Mouse (Mus musculus) forebrain, embryonic 13.5 days (tissue): ENCODE measurements around the gene Lep. TPM values are rescaled to one million over a fixed set of nuclear protein-coding genes. Genes with fewer than 3 reads are reported as not detected.

Source experiments
- ATAC-seq: fragments of 200-750 bp; cut with Nextera tagmentation; 2 replicates; pipeline ENCODE4 v1.8.0; 2017
- H3K27ac ChIP-seq: fragments of 300-500 bp; sonication (generic); 2 replicates; pipeline ENCODE4 v1.5.1; 2015; ENCODE audit warnings: inconsistent platforms, mild to moderate bottlenecking, moderate library complexity
- H3K27me3 ChIP-seq: fragments of 300-500 bp; sonication (generic); 2 replicates; pipeline ENCODE4 v1.6.1; 2015; ENCODE audit warnings: mild to moderate bottlenecking, inconsistent platforms
- H3K36me3 ChIP-seq: fragments of 300-500 bp; sonication (generic); 2 replicates; pipeline ENCODE4 v1.6.1; 2015; ENCODE audit warnings: mild to moderate bottlenecking, inconsistent platforms; ENCODE audit not compliant: poor library complexity, severe bottlenecking
- H3K4me1 ChIP-seq: fragments of 300-500 bp; sonication (generic); 2 replicates; pipeline ENCODE4 v1.6.1; 2015; ENCODE audit warnings: inconsistent platforms
- H3K4me2 ChIP-seq: fragments of 300-500 bp; sonication (generic); 2 replicates; pipeline ENCODE4 v1.6.1; 2015; ENCODE audit warnings: inconsistent platforms, mild to moderate bottlenecking, moderate library complexity
- H3K4me3 ChIP-seq: fragments of 300-500 bp; sonication (generic); 2 replicates; pipeline ENCODE4 v1.5.1; 2015; ENCODE audit warnings: mild to moderate bottlenecking, inconsistent platforms
- H3K9ac ChIP-seq: fragments of 300-500 bp; sonication (generic); 2 replicates; pipeline ENCODE4 v1.6.1; 2015; ENCODE audit warnings: mild to moderate bottlenecking, inconsistent platforms
- H3K9me3 ChIP-seq: fragments of 300-500 bp; sonication (generic); replicated peaks from 2 replicates; pipeline ENCODE4 v1.6.1; 2016; ENCODE audit warnings: inconsistent platforms
- WGBS: fragments of 180-500 bp; shearing (Covaris S2); methylation state at CpG from one replicate; pipeline ENCODE4 v1.1.7; 2015; 5-methylcytosine and 5-hydroxymethylcytosine counted together
- polyA plus RNA-seq: library from polyadenylated mRNA; unstranded; fragments of >200 nt; fragmentation: Nextera tagmentation; extraction: Ambion mirVana; gene quantifications from 2 replicates; pipeline ENCODE4 v1.2.1, GENCODE M21; 2015

The Lep gene
- polyA plus RNA-seq: not detected in 2 replicates

- Histone ChIP-seq H3K9me3 (no peaks in the 10 kb centered on the region), H3K27ac (no peak within 1 kb of the TSS), H3K4me2 (no peak within 1 kb of the TSS), H3K4me3 (no peak within 1 kb of the TSS), H3K9ac (no peak within 1 kb of the TSS), H3K4me1 (no peaks in the 10 kb centered on the region), H3K36me3 (no peaks in the 10 kb centered on the region), H3K27me3 (no peaks in the 10 kb centered on the region)
- no peak for ATAC-seq
- WGBS: 75% methylated on average over 28 of the region's 28 CpGs
Measured at GRCm38 (mm10) chr6:29059846-29060685, at the start of gene Lep. Gene Lep, plus strand, starts transcription at chr6:29060220.

- ATAC-seq: no peak
- Histone ChIP-seq H3K9ac (no peak overlapping the region), H3K9me3 (no peaks in the 10 kb centered on the region), H3K27me3 (no peaks in the 10 kb centered on the region), H3K4me1 (peaks cover 4% of the 10 kb centered on the region), H3K4me2 (no peak overlapping the region), H3K27ac (no peak overlapping the region), H3K36me3 (no peaks in the 10 kb centered on the region), H3K4me3 (no peak overlapping the region)
- WGBS: 90% methylated on average over 5 of the region's 5 CpGs
Measured at GRCm38 (mm10) chr6:29011651-29012050, 48.4 kb upstream of the Lep start.

GRCm38 (mm10) chr6:29013216-29013615 lies 46.8 kb upstream of the Lep start:
- Histone ChIP-seq H3K9me3 (no peaks in the 10 kb centered on the region), H3K36me3 (no peaks in the 10 kb centered on the region), H3K27me3 (peaks cover 5% of the 10 kb centered on the region; the same call in 1 of the 2 replicates), H3K4me1 (peaks cover 14% of the 10 kb centered on the region), H3K9ac (no peak overlapping the region), H3K27ac (no peak overlapping the region), H3K4me3 (no peak overlapping the region), H3K4me2 (no peak overlapping the region)
- no peak for ATAC-seq
- WGBS: 94% methylated on average over 6 of the region's 6 CpGs

- peaks cover 23% of the 10 kb centered on the region; the same call in 1 of the 2 replicates for H3K27me3 ChIP-seq
- no peak overlapping the region for H3K27ac ChIP-seq
- H3K4me2 ChIP-seq: peak overlapping the region; percentile 64
- peak overlapping the region; percentile 50; the same call in 1 of the 2 replicates for H3K9ac ChIP-seq
- peak; percentile 72 for ATAC-seq
- H3K4me3 ChIP-seq: peak overlapping the region; percentile 33
- H3K4me1 ChIP-seq: peaks cover 14% of the 10 kb centered on the region
- WGBS: 0% methylated on average over 16 of the region's 16 CpGs
- H3K36me3 ChIP-seq: no peaks in the 10 kb centered on the region
- H3K9me3 ChIP-seq: no peaks in the 10 kb centered on the region
Measured at GRCm38 (mm10) chr6:29016891-29017412, 43.1 kb upstream of the Lep start.

- H3K4me3 ChIP-seq: no peak overlapping the region
- H3K4me1 ChIP-seq: peaks cover 22% of the 10 kb centered on the region
- H3K27me3 ChIP-seq: peaks cover 35% of the 10 kb centered on the region
- no peak overlapping the region for H3K27ac ChIP-seq
- H3K4me2 ChIP-seq: no peak overlapping the region
- no peaks in the 10 kb centered on the region for H3K9me3 ChIP-seq
- no peaks in the 10 kb centered on the region for H3K36me3 ChIP-seq
- ATAC-seq: no peak
- H3K9ac ChIP-seq: no peak overlapping the region
- 60% methylated on average over 18 of the region's 18 CpGs for WGBS
Measured at GRCm38 (mm10) chr6:29019756-29020720, 40.0 kb upstream of the Lep start.

GRCm38 (mm10) chr6:29020937-29021336 lies 39.1 kb upstream of the Lep start:
- H3K9ac ChIP-seq: no peak overlapping the region
- H3K9me3 ChIP-seq: no peaks in the 10 kb centered on the region
- WGBS: 85% methylated on average over 5 of the region's 5 CpGs
- H3K4me2 ChIP-seq: no peak overlapping the region
- peaks cover 44% of the 10 kb centered on the region for H3K27me3 ChIP-seq
- H3K4me3 ChIP-seq: no peak overlapping the region
- no peak overlapping the region for H3K27ac ChIP-seq
- H3K4me1 ChIP-seq: peaks cover 22% of the 10 kb centered on the region
- no peaks in the 10 kb centered on the region for H3K36me3 ChIP-seq
- ATAC-seq: no peak

- ATAC-seq: no peak
- no peaks in the 10 kb centered on the region for H3K36me3 ChIP-seq
- H3K4me3 ChIP-seq: no peak overlapping the region
- H3K27me3 ChIP-seq: peaks cover 44% of the 10 kb centered on the region
- WGBS: 59% methylated on average over 6 of the region's 6 CpGs
- H3K4me1 ChIP-seq: peaks cover 19% of the 10 kb centered on the region
- no peak overlapping the region for H3K27ac ChIP-seq
- H3K9me3 ChIP-seq: no peaks in the 10 kb centered on the region
- H3K4me2 ChIP-seq: no peak overlapping the region
- no peak overlapping the region for H3K9ac ChIP-seq
Measured at GRCm38 (mm10) chr6:29021501-29021900, 38.5 kb upstream of the Lep start.

- H3K27ac ChIP-seq: no peak overlapping the region
- H3K9me3 ChIP-seq: no peaks in the 10 kb centered on the region
- no peaks in the 10 kb centered on the region for H3K36me3 ChIP-seq
- no peak overlapping the region for H3K9ac ChIP-seq
- H3K4me2 ChIP-seq: no peak overlapping the region
- H3K4me1 ChIP-seq: peaks cover 13% of the 10 kb centered on the region
- peaks cover 44% of the 10 kb centered on the region for H3K27me3 ChIP-seq
- no peak for ATAC-seq
- 84% methylated on average over 5 of the region's 5 CpGs for WGBS
- H3K4me3 ChIP-seq: no peak overlapping the region
Measured at GRCm38 (mm10) chr6:29022115-29022514, 37.9 kb upstream of the Lep start.

- WGBS: 34% methylated on average over 18 of the region's 18 CpGs
- Histone ChIP-seq H3K36me3 (no peaks in the 10 kb centered on the region), H3K27me3 (peaks cover 38% of the 10 kb centered on the region), H3K4me1 (peaks cover 8% of the 10 kb centered on the region; the same call in 1 of the 2 replicates), H3K9me3 (no peaks in the 10 kb centered on the region), H3K4me2 (peak overlapping the region; percentile 43; the same call in 1 of the 2 replicates), H3K27ac (no peak overlapping the region), H3K4me3 (no peak overlapping the region), H3K9ac (no peak overlapping the region)
- ATAC-seq: peak; percentile 52
Measured at GRCm38 (mm10) chr6:29023206-29023967, 36.6 kb upstream of the Lep start.

GRCm38 (mm10) chr6:29024000-29024417 lies 36.0 kb upstream of the Lep start:
- Histone ChIP-seq H3K4me2 (peak overlapping the region; percentile 43), H3K27ac (no peak overlapping the region), H3K4me3 (no peak overlapping the region), H3K9ac (no peak overlapping the region), H3K36me3 (no peaks in the 10 kb centered on the region), H3K4me1 (peaks cover 8% of the 10 kb centered on the region; the same call in 1 of the 2 replicates), H3K9me3 (no peaks in the 10 kb centered on the region), H3K27me3 (peaks cover 32% of the 10 kb centered on the region)
- ATAC-seq: peak; percentile 80
- 5% methylated on average over 16 of the region's 16 CpGs for WGBS

GRCm38 (mm10) chr6:29025796-29026482 lies 34.1 kb upstream of the Lep start:
- H3K36me3 ChIP-seq: no peaks in the 10 kb centered on the region
- no peak for ATAC-seq
- 35% methylated on average over 12 of the region's 12 CpGs for WGBS
- H3K4me1 ChIP-seq: peaks cover 8% of the 10 kb centered on the region; the same call in 1 of the 2 replicates
- no peak overlapping the region for H3K27ac ChIP-seq
- H3K27me3 ChIP-seq: peaks cover 26% of the 10 kb centered on the region
- no peak overlapping the region for H3K4me2 ChIP-seq
- H3K9me3 ChIP-seq: peaks cover 6% of the 10 kb centered on the region; the same call in 1 of the 2 replicates
- no peak overlapping the region for H3K4me3 ChIP-seq
- H3K9ac ChIP-seq: no peak overlapping the region
